Mouse (Mus musculus) embryonic fibroblast, embryonic 13.5 days (primary cell): ENCODE measurements around the gene Borcs6.

Experiments
- CTCF ChIP-seq: IDR thresholded peaks from 2 replicates; pipeline ENCODE4 v1.5.1; 2011; ENCODE audit warnings: mild to moderate bottlenecking, control low read depth, low read length, moderate library complexity, borderline replicate concordance; ENCODE audit not compliant: insufficient read depth
- POLR2A ChIP-seq: IDR thresholded peaks from 2 replicates; pipeline ENCODE4 v1.6.1; 2011; ENCODE audit warnings: low read depth, mild to moderate bottlenecking, control low read depth, low read length, moderate library complexity

GRCm38 (mm10) chr11:69100639-69101360 is 41.3 kb downstream of the Borcs6 start:
- no peak for TF ChIP-seq CTCF
- TF ChIP-seq POLR2A, result no peak
